8 mouse cellular contexts compared by ENCODE assay signal in the genomic region with DNA sequence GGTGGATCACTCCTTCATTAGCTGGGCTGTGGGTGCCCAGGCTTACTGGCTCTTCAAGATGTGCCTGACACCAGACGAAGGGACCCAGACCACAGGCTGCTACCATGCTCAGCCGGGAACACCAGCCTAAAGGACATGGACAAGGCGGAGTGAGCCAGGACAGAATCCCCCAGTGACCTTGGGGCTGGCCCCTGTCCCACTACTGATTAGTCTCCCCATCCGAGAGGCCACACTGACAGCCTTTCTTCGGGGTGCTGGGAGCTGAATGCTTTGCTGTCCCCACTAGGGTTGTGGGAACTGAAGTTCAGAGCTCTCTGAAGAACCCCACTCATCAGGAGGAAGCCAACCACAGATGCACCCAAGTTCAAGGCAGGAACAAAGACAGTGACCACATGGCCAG. TPM values are rescaled to one million over a fixed set of nuclear protein-coding genes. Genes with fewer than 3 reads are reported as not detected.
DNase-seq lines count a peak whose midpoint lies in the region; ATAC-seq and TF ChIP-seq lines count a peak whose summit lies in the region.

No protein-coding gene starts in this region.

- peaks cover 73% of the 10 kb centered on the region for H3K36me3 ChIP-seq in forebrain, embryonic 10.5 days (replicated peaks)
- peaks cover 28% of the 10 kb centered on the region for H3K36me3 ChIP-seq in hindbrain, postnatal 0 days (ENCODE audit: insufficient read depth, low read length)
- peaks cover 67% of the 10 kb centered on the region for H3K36me3 ChIP-seq in neural tube, embryonic 12.5 days

- no peak for TF ChIP-seq CTCF in layer of hippocampus, adult 2 months (conservative IDR thresholded peaks at IDR 0.05)
- TF ChIP-seq CTCF in hindbrain, postnatal 0 days (IDR thresholded peaks at IDR 0.05; ENCODE audit: low read depth), result no peak

- H3K9me3 ChIP-seq in forebrain, embryonic 10.5 days, result no peaks in the 10 kb centered on the region
- no peaks in the 10 kb centered on the region for H3K9me3 ChIP-seq in hindbrain, postnatal 0 days (ENCODE audit: low read length)
- H3K9me3 ChIP-seq in neural tube, embryonic 12.5 days, result no peaks in the 10 kb centered on the region

- peak overlapping the region; percentile 87 for H3K4me2 ChIP-seq in hindbrain, postnatal 0 days (ENCODE audit: low read depth, low read length)
- peak overlapping the region; percentile 92 for H3K4me2 ChIP-seq in neural tube, embryonic 12.5 days (replicated peaks)

- no peak for DNase-seq in layer of hippocampus, adult 2 months (ENCODE audit: low spot score in 2 of 2)
- no peak for DNase-seq in layer of hippocampus, adult 11-12 months (ENCODE audit: low spot score)
- no peak for DNase-seq in forebrain, embryonic 10.5 days (ENCODE audit: extremely low spot score, low spot score)
- no peak for DNase-seq in hindbrain, postnatal 0 days (ENCODE audit: low spot score)
- no peak for DNase-seq in adrenal gland, postnatal 10 days
- DNase-seq in lung, postnatal 10 days, result no peak
- DNase-seq in T-cell, adult 2 months (ENCODE audit: low spot score), result no peak

- H3K27ac ChIP-seq in layer of hippocampus, adult 2 months, result peak overlapping the region; percentile 98
- peak overlapping the region; percentile 94 for H3K27ac ChIP-seq in forebrain, embryonic 10.5 days
- H3K27ac ChIP-seq in hindbrain, postnatal 0 days, result peak overlapping the region; percentile 96; the same call in 1 of the 2 replicates
- no peak overlapping the region for H3K27ac ChIP-seq in neural tube, embryonic 12.5 days

- H3K27me3 ChIP-seq in forebrain, embryonic 10.5 days (ENCODE audit: poor library complexity, severe bottlenecking), result peaks cover 7% of the 10 kb centered on the region; the same call in 1 of the 2 replicates
- H3K27me3 ChIP-seq in hindbrain, postnatal 0 days (ENCODE audit: insufficient read depth, low read length), result no peaks in the 10 kb centered on the region
- H3K27me3 ChIP-seq in neural tube, embryonic 12.5 days (replicated peaks), result no peaks in the 10 kb centered on the region

- WGBS in forebrain, embryonic 10.5 days, result 89% methylated on average over 5 of the region's 5 CpGs
- 69% methylated on average over 5 of the region's 5 CpGs for WGBS in hindbrain, postnatal 0 days
- WGBS in neural tube, embryonic 12.5 days, result 89% methylated on average over 5 of the region's 5 CpGs

- peak overlapping the region; percentile 83 for H3K4me3 ChIP-seq in layer of hippocampus, adult 2 months
- H3K4me3 ChIP-seq in forebrain, embryonic 10.5 days, result peak overlapping the region; percentile 72
- peak overlapping the region; percentile 76 for H3K4me3 ChIP-seq in hindbrain, postnatal 0 days (ENCODE audit: low read length)
- H3K4me3 ChIP-seq in neural tube, embryonic 12.5 days, result peak overlapping the region; percentile 82

- peak overlapping the region; percentile 96 for H3K9ac ChIP-seq in hindbrain, postnatal 0 days (replicated peaks; ENCODE audit: low read length)
- peak overlapping the region; percentile 97 for H3K9ac ChIP-seq in neural tube, embryonic 12.5 days

- ATAC-seq in hindbrain, postnatal 0 days, result no peak
- no peak for ATAC-seq in neural tube, embryonic 12.5 days (ENCODE audit: low FRiP score, low read depth)

- peaks cover 60% of the 10 kb centered on the region for H3K4me1 ChIP-seq in forebrain, embryonic 10.5 days
- peaks cover 27% of the 10 kb centered on the region for H3K4me1 ChIP-seq in hindbrain, postnatal 0 days (ENCODE audit: insufficient read depth, low read length)
- H3K4me1 ChIP-seq in neural tube, embryonic 12.5 days, result peaks cover 43% of the 10 kb centered on the region

RNA-seq across cellular contexts. Expression of a gene that starts 1.3 kb away (rescaled TPM):
- 100 to 1,000 TPM; 160 to 169 TPM for total RNA-seq in layer of hippocampus, adult 2 months (2021)
- polyA plus RNA-seq in forebrain, embryonic 10.5 days (2016; fragmentation: Nextera tagmentation; extraction: Ambion mirVana), result 67.1 and 69.2 TPM in 2 replicates
- 162 and 176 TPM in 2 replicates for total RNA-seq in hindbrain, postnatal 0 days (2014; rRNA removed)
- polyA plus RNA-seq in hindbrain, postnatal 0 days (2015; fragmentation: Nextera tagmentation; extraction: Ambion mirVana), result 101 and 103 TPM in 2 replicates
- 84.0 and 84.6 TPM in 2 replicates for polyA plus RNA-seq in neural tube, embryonic 12.5 days (2016; fragmentation: Nextera tagmentation; extraction: Ambion mirVana)
- 10 to 100 TPM; 37.7 to 46.4 TPM for total RNA-seq in adrenal gland, postnatal 10 days (2021)

RNA-seq across cellular contexts. Expression of a gene that starts 14.5 kb away (rescaled TPM):
- 10 to 100 TPM; 36.5 to 42.7 TPM for total RNA-seq in layer of hippocampus, adult 2 months (2021)
- polyA plus RNA-seq in forebrain, embryonic 10.5 days (2016; fragmentation: Nextera tagmentation; extraction: Ambion mirVana), result 30.8 and 34.3 TPM in 2 replicates
- total RNA-seq in hindbrain, postnatal 0 days (2014; rRNA removed), result 37.2 and 53.9 TPM in 2 replicates
- polyA plus RNA-seq in hindbrain, postnatal 0 days (2015; fragmentation: Nextera tagmentation; extraction: Ambion mirVana), result 56.1 and 63.3 TPM in 2 replicates
- 45.0 and 51.2 TPM in 2 replicates for polyA plus RNA-seq in neural tube, embryonic 12.5 days (2016; fragmentation: Nextera tagmentation; extraction: Ambion mirVana)
- total RNA-seq in adrenal gland, postnatal 10 days (2021), result 100 to 1,000 TPM in 1 of 2 experiments, 10 to 100 TPM in 1; 92.9 to 106 TPM

RNA-seq across cellular contexts. Expression of a gene that starts 20.7 kb away (rescaled TPM):
- total RNA-seq in layer of hippocampus, adult 2 months (2021), result 100 to 1,000 TPM; 775 to 798 TPM
- 10.5 and 12.2 TPM in 2 replicates for polyA plus RNA-seq in forebrain, embryonic 10.5 days (2016; fragmentation: Nextera tagmentation; extraction: Ambion mirVana)
- total RNA-seq in hindbrain, postnatal 0 days (2014; rRNA removed), result 610 and 693 TPM in 2 replicates
- polyA plus RNA-seq in hindbrain, postnatal 0 days (2015; fragmentation: Nextera tagmentation; extraction: Ambion mirVana), result 693 and 724 TPM in 2 replicates
- polyA plus RNA-seq in neural tube, embryonic 12.5 days (2016; fragmentation: Nextera tagmentation; extraction: Ambion mirVana), result 184 and 199 TPM in 2 replicates
- 10 to 100 TPM; 53.3 to 53.9 TPM for total RNA-seq in adrenal gland, postnatal 10 days (2021)

RNA-seq across cellular contexts. Expression of a gene that starts 29.6 kb away (rescaled TPM):
- 100 to 1,000 TPM; 468 to 473 TPM for total RNA-seq in layer of hippocampus, adult 2 months (2021)
- 12.0 and 14.9 TPM in 2 replicates for polyA plus RNA-seq in forebrain, embryonic 10.5 days (2016; fragmentation: Nextera tagmentation; extraction: Ambion mirVana)
- 35.2 and 42.1 TPM in 2 replicates for total RNA-seq in hindbrain, postnatal 0 days (2014; rRNA removed)
- polyA plus RNA-seq in hindbrain, postnatal 0 days (2015; fragmentation: Nextera tagmentation; extraction: Ambion mirVana), result 16.2 and 16.7 TPM in 2 replicates
- 15.9 and 17.4 TPM in 2 replicates for polyA plus RNA-seq in neural tube, embryonic 12.5 days (2016; fragmentation: Nextera tagmentation; extraction: Ambion mirVana)
- 10 to 100 TPM; 17.7 to 22.8 TPM for total RNA-seq in adrenal gland, postnatal 10 days (2021)

RNA-seq across cellular contexts. Expression of a gene that starts 33.0 kb away (rescaled TPM):
- 1 to 10 TPM in 1 of 2 experiments, under 1 TPM in 1; 0.61 to 1.1 TPM for total RNA-seq in layer of hippocampus, adult 2 months (2021)
- polyA plus RNA-seq in forebrain, embryonic 10.5 days (2016; fragmentation: Nextera tagmentation; extraction: Ambion mirVana), result 0.12 TPM in 1 of 2 replicates, not detected in the other
- not detected in 2 replicates for total RNA-seq in hindbrain, postnatal 0 days (2014; rRNA removed)
- polyA plus RNA-seq in hindbrain, postnatal 0 days (2015; fragmentation: Nextera tagmentation; extraction: Ambion mirVana), result not detected in 2 replicates
- not detected in 2 replicates for polyA plus RNA-seq in neural tube, embryonic 12.5 days (2016; fragmentation: Nextera tagmentation; extraction: Ambion mirVana)
- total RNA-seq in adrenal gland, postnatal 10 days (2021), result under 1 TPM; 0.67 to 0.87 TPM

Comparison
In these comparisons a context has a peak if more than half of its experiments do, and no peak if none do; other contexts are left out.
1. RNA of a gene that starts 20.7 kb away (total RNA-seq): 775 to 798 TPM in layer of hippocampus, adult 2 months and 610 to 693 TPM in hindbrain, postnatal 0 days; 53.3 to 53.9 TPM in adrenal gland, postnatal 10 days; every median in the first group is over 10 times any median in the second.
2. Peak in every context shown above with its lines, with median percentiles within 50 percentile points of each other: H3K4me3 ChIP-seq.